Mouse (Mus musculus) neural tube, embryonic 11.5 days (tissue): Measurements from ENCODE around the gene Cdh12. TPM values are rescaled to one million over a fixed set of nuclear protein-coding genes. Genes with fewer than 3 reads are reported as not detected.
"Not testable (repeated sequence)": the region's sequence is repeated elsewhere in the genome, so short reads cannot be mapped to it uniquely, and the experiment has no call there.

Source experiments
- ATAC-seq: fragments of 200-750 bp; cut with Nextera tagmentation; 2 replicates; pipeline ENCODE4 v1.8.0; 2017; ENCODE audit warnings: moderate number of reproducible peaks, mild to moderate bottlenecking, moderate TSS enrichment, moderate library complexity; ENCODE audit not compliant: insufficient read depth, low FRiP score, low TSS enrichment
- DNase-seq: peaks from one replicate; pipeline ENCODE4 v3.0.0-alpha.2; 2015; ENCODE audit warnings: low spot score
- H3K27ac ChIP-seq: fragments of 300-500 bp; sonication (generic); 2 replicates; pipeline ENCODE4 v1.5.1; 2014; ENCODE audit warnings: low read depth, mild to moderate bottlenecking, low read length
- H3K27me3 ChIP-seq: fragments of 300-500 bp; sonication (generic); 2 replicates; pipeline ENCODE4 v1.6.1; 2014; ENCODE audit warnings: mild to moderate bottlenecking, low read length, mixed read lengths; ENCODE audit not compliant: control insufficient read depth, insufficient read depth
- H3K36me3 ChIP-seq: fragments of 300-500 bp; sonication (generic); 2 replicates; pipeline ENCODE4 v1.6.1; 2014; ENCODE audit warnings: mild to moderate bottlenecking, low read length, moderate library complexity, mixed read lengths; ENCODE audit not compliant: control insufficient read depth, insufficient read depth
- H3K4me1 ChIP-seq: fragments of 300-500 bp; sonication (generic); 2 replicates; pipeline ENCODE4 v1.6.1; 2014; ENCODE audit warnings: low read length, mixed read lengths; ENCODE audit not compliant: control insufficient read depth, insufficient read depth
- H3K4me2 ChIP-seq: fragments of 300-500 bp; sonication (generic); 2 replicates; pipeline ENCODE4 v1.6.1; 2014; ENCODE audit warnings: low read depth, mild to moderate bottlenecking, moderate library complexity
- H3K4me3 ChIP-seq: fragments of 300-500 bp; sonication (generic); 2 replicates; pipeline ENCODE4 v1.5.1; 2014; ENCODE audit warnings: low read depth, low read length
- H3K9ac ChIP-seq: fragments of 300-500 bp; sonication (generic); 2 replicates; pipeline ENCODE4 v1.6.1; 2014; ENCODE audit warnings: mild to moderate bottlenecking, low read length
- H3K9me3 ChIP-seq: fragments of 300-500 bp; sonication (generic); 2 replicates; pipeline ENCODE4 v1.6.1; 2016; ENCODE audit warnings: low read length; ENCODE audit not compliant: control insufficient read depth
- WGBS: fragments of 180-500 bp; shearing (Covaris S2); extraction: QIAGEN DNeasy Blood & Tissue Kit; methylation state at CpG from one replicate; pipeline ENCODE4 v1.1.7; 2014; 5-methylcytosine and 5-hydroxymethylcytosine counted together
- polyA plus RNA-seq: library from polyadenylated mRNA; unstranded; fragments of >200 nt; fragmentation: Nextera tagmentation; extraction: Ambion mirVana; gene quantifications from 2 replicates; pipeline ENCODE4 v1.2.1, GENCODE M21; 2014

Gene Cdh12
- polyA plus RNA-seq, 1 experiment from 2014 or later: 2.5 TPM

GRCm38 (mm10) chr15:21132999-21133398 is 683.9 kb downstream of the Cdh12 start:
- Histone ChIP-seq H3K9ac (no peak overlapping the region), H3K27me3 (no peaks in the 10 kb centered on the region), H3K4me1 (no peaks in the 10 kb centered on the region), H3K4me3 (no peak overlapping the region), H3K4me2 (no peak overlapping the region), H3K27ac (no peak overlapping the region), H3K36me3 (no peaks in the 10 kb centered on the region), H3K9me3 (no peaks in the 10 kb centered on the region)
- ATAC-seq: no peak
- DNase-seq: no peak

DNA sequence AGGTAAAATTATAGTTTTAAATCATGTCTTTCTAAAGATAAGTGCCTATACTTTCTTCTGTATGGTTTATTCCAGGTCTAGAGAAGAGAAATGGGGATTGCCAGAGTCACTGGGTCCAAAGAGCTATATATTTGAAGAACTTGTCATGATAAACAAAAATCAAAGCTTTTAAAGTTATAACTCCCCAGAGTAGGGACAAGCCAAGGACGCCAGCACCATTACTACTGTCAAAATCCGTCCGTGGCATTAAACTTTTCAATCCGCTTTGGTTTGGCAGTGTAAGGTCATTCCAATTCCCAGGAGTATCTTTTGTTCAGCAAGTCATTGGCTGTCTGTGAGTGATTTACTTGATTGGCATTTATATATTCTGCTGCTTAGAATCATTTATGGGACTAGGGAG is 697.8 kb downstream of the Cdh12 start:
- DNase-seq (no peak), ATAC-seq (no peak)
- Histone ChIP-seq H3K4me3 (no peak overlapping the region), H3K9me3 (no peaks in the 10 kb centered on the region), H3K9ac (no peak overlapping the region), H3K4me2 (no peak overlapping the region), H3K27me3 (no peaks in the 10 kb centered on the region), H3K36me3 (no peaks in the 10 kb centered on the region), H3K27ac (no peak overlapping the region), H3K4me1 (no peaks in the 10 kb centered on the region)
- WGBS: 80% methylated on average over 4 of the region's 4 CpGs

DNA sequence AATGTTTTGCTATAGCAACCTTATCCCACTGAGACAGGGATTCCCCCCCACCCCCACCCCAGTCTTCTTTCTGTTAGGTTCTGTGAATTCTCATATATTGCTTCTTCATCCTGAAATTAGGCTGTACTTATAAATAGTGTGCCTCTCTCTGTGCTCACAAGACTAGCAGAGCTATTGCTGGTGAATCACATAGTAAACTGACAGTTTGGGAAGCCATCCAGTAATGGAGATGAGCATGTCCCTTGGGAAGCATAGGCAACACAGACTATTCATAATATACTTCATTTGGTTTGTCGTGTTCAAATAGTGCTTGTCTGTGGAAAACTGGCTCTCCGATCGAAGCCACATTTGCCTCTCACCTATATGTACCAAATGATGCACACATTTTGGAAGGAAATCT is 704.5 kb downstream of the Cdh12 start:
- 89% methylated on average over 3 of the region's 3 CpGs for WGBS
- ATAC-seq: no peak
- no peak overlapping the region for H3K4me2 ChIP-seq

DNA sequence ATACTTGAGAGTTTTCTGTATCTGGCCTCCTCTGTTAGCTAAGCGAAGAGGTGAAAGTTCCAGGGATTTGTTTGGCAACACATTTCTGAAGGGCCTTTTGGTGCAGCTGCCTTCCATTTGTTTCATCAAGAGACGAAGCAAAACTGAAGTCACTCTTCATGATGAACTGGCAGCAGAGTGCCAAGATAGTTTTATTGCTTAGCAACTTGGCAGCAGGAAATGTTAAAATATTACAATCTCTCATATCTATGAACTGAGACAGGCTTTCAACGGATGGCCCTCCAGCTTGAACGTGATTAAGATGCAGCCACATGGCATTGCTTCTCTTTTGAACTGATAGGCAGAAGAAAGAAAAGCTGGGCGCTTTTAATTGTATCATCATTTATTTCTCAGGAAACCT is 730.7 kb downstream of the Cdh12 start:
- Histone ChIP-seq H3K9ac (no peak overlapping the region), H3K4me1 (no peaks in the 10 kb centered on the region), H3K27me3 (no peaks in the 10 kb centered on the region), H3K27ac (no peak overlapping the region), H3K9me3 (no peaks in the 10 kb centered on the region), H3K36me3 (no peaks in the 10 kb centered on the region), H3K4me3 (no peak overlapping the region), H3K4me2 (no peak overlapping the region)
- DNase-seq (no peak), ATAC-seq (no peak)
- WGBS: 65% methylated on average over 5 of the region's 5 CpGs

More for the DNA sequence above, 704.5 kb downstream of the Cdh12 start:
- H3K27ac ChIP-seq: no peak overlapping the region
- H3K4me3 ChIP-seq: no peak overlapping the region
- no peaks in the 10 kb centered on the region for H3K36me3 ChIP-seq
- no peak overlapping the region for H3K9ac ChIP-seq
- H3K9me3 ChIP-seq: no peaks in the 10 kb centered on the region
- H3K4me1 ChIP-seq: no peaks in the 10 kb centered on the region
- DNase-seq: no peak
- no peaks in the 10 kb centered on the region for H3K27me3 ChIP-seq

- H3K9me3 ChIP-seq: no peaks in the 10 kb centered on the region
- ATAC-seq: no peak
- 55% methylated on average over 4 of the region's 4 CpGs for whole genome bisulfite sequencing
- H3K9ac ChIP-seq: no peak overlapping the region
- no peaks in the 10 kb centered on the region for H3K4me1 ChIP-seq
- no peak overlapping the region for H3K27ac ChIP-seq
- no peak for DNase-seq
- no peak overlapping the region for H3K4me3 ChIP-seq
- H3K4me2 ChIP-seq: no peak overlapping the region
- H3K36me3 ChIP-seq: no peaks in the 10 kb centered on the region
- no peaks in the 10 kb centered on the region for H3K27me3 ChIP-seq
These were observed 731.1 kb downstream of the Cdh12 start for GRCm38 (mm10) chr15:21180191-21180590.

- Histone ChIP-seq H3K27ac (no peak overlapping the region), H3K9me3 (no peaks in the 10 kb centered on the region), H3K27me3 (no peaks in the 10 kb centered on the region), H3K4me1 (no peaks in the 10 kb centered on the region), H3K4me2 (no peak overlapping the region), H3K36me3 (no peaks in the 10 kb centered on the region), H3K9ac (no peak overlapping the region), H3K4me3 (no peak overlapping the region)
- DNase-seq (no peak), ATAC-seq (no peak)
- 53% methylated on average over 1 of the region's 1 CpGs for WGBS
These were observed 736.7 kb downstream of the Cdh12 start for GRCm38 (mm10) chr15:21185799-21186198.

GRCm38 (mm10) chr15:21210089-21210488 is 761.0 kb downstream of the Cdh12 start:
- not testable (repeated sequence) for H3K9me3 ChIP-seq, H3K9ac ChIP-seq, H3K36me3 ChIP-seq, H3K4me2 ChIP-seq, H3K4me1 ChIP-seq, H3K27me3 ChIP-seq, H3K27ac ChIP-seq, ATAC-seq, DNase-seq, H3K4me3 ChIP-seq
- WGBS: 89% methylated on average over 2 of the region's 2 CpGs

GRCm38 (mm10) chr15:21223006-21223405 is 773.9 kb downstream of the Cdh12 start:
- Histone ChIP-seq H3K4me1 (no peaks in the 10 kb centered on the region), H3K27ac (no peak overlapping the region), H3K4me3 (no peak overlapping the region), H3K36me3 (no peaks in the 10 kb centered on the region), H3K9me3 (no peaks in the 10 kb centered on the region), H3K4me2 (no peak overlapping the region), H3K27me3 (no peaks in the 10 kb centered on the region), H3K9ac (no peak overlapping the region)
- 88% methylated on average over 5 of the region's 5 CpGs for WGBS
- ATAC-seq (no peak), DNase-seq (no peak)

DNA sequence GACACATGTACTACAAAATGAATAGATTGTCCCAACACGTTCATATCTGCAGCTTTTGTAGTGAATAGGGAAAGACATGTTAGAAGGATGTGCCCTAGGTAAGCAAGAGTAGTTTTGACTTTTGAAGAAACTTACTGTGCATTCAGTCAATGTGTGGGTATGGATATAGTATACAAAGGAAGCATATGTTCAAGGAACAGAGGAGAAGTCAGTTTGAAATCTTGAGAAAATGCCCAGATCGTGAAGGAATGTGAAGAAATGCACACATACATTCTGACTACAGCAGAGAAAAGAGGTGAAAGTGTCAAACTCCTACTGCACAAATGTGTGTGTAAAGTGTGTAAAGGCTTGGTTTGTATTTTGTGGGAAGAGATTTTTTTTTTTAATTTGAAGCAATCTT is 812.3 kb downstream of the Cdh12 start:
- no peak for DNase-seq
- no peak overlapping the region for H3K9ac ChIP-seq
- WGBS: 89% methylated on average over 2 of the region's 2 CpGs

More for the DNA sequence above, 812.3 kb downstream of the Cdh12 start:
- no peak for ATAC-seq
- Histone ChIP-seq H3K27me3 (no peaks in the 10 kb centered on the region), H3K4me2 (no peak overlapping the region), H3K27ac (no peak overlapping the region), H3K36me3 (no peaks in the 10 kb centered on the region), H3K9me3 (no peaks in the 10 kb centered on the region), H3K4me1 (no peaks in the 10 kb centered on the region), H3K4me3 (no peak overlapping the region)
